Mouse (Mus musculus): ENCODE measurements around the gene Tmod2.

Tmod2 gene

DNA sequence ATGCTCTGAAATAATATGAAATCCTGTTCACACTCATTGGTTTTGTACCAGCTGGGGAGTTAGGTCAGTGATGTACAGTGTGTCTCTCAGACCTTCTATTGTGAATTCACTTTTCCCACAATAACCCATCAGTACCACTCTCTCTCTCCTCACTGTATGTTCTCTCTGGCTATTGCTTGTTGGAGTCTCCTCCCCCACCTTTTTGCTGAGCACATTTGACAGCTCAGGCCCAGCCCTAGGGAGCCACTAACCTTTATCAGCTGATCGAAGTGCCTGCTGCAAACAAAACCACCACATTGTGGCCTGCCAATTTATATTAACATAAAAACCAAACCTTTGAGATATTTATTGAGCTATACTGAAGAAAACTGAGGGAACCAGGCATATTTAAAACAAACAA lies 1.6 kb downstream of the Tmod2 start:
- in situ Hi-C loops (cut with MboI; ENCODE audit: low pct_unique_long_range_greater_than_20kb in 1 of 2, low sequenced_read_pairs in 2 of 2, unreplicated experiment in 1 of 2) = no loop called here

DNA sequence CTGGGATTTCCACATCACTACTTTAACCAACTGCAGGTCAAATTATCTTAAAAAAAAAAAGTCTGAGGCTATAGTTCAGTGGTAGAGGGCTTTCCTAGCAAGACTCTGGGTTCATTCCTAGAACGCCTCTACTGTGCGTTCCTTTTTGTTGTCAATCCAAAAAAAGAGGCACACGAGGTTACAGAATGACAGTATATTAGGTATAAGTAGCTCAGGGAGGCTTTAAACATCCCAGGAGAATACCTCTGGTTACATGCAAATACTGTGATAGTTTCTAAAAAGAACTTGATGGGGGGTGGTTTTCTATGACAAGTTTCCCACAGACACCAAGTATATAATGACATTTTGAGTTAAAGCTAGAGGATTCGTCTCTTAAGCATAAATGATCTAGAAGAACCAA lies 3.6 kb downstream of the Tmod2 start:
- in situ Hi-C loops (cut with MboI; ENCODE audit: low pct_unique_long_range_greater_than_20kb in 1 of 2, low sequenced_read_pairs in 2 of 2, unreplicated experiment in 1 of 2) = no loop called here

DNA sequence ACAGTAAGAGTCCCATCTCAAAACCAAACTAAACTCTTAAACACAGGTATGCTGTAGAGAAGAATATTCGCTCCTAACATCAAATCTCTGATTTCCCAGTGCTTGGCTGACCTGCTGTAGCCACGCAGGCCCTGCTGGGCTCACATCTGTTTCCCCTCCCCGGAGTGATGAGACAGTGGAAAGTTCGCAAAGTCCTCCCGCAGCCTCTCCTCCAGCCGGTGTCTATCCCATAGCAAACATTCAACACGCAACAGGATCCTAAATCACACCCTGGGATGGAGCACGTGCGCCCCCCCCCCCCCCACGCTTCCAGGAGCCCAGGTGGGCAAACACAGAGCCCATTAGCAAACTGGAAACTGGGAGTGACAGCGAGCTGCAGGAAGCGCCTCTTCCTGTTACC lies 9.6 kb downstream of the Tmod2 start:
- in situ Hi-C loops (cut with MboI; ENCODE audit: low pct_unique_long_range_greater_than_20kb in 1 of 2, low sequenced_read_pairs in 2 of 2, unreplicated experiment in 1 of 2) = no loop called here

DNA sequence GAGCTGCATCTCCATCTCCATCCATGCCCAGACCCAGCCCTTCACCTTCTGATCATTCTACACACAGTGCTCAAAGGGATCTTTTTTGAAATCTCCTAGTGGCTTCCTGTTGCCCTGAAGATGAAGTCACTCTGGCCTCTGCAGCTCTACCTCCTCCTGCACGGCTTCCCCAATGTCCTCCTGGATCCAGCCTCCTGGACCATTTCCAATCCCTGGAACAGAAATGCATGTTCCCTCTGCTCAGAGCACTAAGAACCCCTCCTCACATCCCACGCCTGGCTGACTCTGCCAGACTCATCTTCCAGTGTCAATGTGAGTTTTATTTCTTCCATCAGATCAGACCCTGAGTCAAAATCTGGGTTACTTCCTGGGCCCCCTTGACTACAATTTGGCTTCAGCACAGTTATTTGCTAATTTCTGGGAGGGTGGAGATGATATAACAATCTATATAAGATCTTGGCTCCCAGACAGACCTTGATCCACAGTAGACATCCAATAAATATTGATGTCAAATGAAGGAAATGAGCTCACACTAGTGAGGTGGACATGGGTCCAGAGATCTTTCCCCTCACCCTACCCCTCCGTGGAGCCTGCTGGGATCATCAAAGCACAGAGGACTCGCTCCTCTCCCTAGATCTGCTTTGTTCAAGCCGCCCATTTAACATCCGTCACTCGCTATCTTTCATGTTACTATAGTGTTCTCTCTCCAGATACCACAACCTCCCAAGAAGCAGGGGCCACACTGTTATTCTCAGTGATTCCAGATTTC lies 10.8 kb downstream of the Tmod2 start:
- in situ Hi-C loops (cut with MboI; ENCODE audit: low pct_unique_long_range_greater_than_20kb in 1 of 2, low sequenced_read_pairs in 2 of 2, unreplicated experiment in 1 of 2) = no loop called here

DNA sequence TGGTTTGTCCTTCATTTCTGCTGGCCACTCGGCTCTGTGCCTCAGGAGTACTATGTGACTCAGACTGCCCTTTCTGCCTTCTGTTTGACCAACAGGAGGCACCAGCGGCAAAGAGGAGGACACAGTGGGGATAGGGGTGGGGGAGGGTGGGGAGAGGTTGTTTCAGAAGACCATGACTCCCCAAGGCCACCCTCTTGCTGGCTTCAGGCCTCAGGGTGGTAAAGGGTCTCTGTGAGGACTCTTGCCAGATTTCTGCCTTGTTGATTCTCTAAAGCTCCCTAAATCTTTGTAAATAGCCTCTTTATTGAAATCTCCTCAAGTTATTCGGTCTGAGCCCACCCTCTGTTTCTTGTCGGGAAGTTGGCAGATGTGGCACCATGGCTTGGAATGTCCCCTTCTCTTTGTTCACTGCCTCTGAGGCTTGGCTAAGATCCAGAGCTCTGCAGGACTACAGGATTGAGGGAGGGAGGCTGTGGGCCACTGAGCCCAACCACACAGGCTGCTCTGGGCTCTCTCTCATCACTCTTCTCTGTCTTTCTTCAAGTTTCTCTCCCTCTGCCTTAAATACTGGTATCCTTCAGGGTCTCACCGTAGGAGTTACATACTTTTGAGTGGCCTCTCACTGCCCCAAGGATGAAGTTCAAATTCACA lies 11.8 kb downstream of the Tmod2 start:
- in situ Hi-C loops (cut with MboI; ENCODE audit: low pct_unique_long_range_greater_than_20kb in 1 of 2, low sequenced_read_pairs in 2 of 2, unreplicated experiment in 1 of 2) = no loop called here

DNA sequence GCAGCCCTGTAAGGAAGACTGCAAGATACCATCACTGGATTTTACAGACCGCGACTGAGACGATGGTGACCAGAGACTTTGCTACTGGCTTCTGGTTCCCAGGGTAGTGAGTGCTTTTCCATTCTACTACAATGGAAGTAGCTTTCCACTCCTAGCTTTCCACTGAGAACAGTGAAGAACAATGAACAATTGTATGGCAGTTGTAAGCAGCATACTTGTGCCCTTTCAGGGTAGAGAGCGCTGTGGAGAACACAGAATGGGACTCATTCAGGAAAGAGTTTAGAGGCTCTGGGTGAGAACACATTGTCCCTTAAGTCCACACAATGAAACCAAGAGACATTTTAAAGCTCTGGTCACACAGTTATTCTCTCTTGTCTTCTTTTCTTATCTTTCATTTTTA lies 13.5 kb downstream of the Tmod2 start:
- in situ Hi-C loops (cut with MboI; ENCODE audit: low pct_unique_long_range_greater_than_20kb in 1 of 2, low sequenced_read_pairs in 2 of 2, unreplicated experiment in 1 of 2) = no loop called here

DNA sequence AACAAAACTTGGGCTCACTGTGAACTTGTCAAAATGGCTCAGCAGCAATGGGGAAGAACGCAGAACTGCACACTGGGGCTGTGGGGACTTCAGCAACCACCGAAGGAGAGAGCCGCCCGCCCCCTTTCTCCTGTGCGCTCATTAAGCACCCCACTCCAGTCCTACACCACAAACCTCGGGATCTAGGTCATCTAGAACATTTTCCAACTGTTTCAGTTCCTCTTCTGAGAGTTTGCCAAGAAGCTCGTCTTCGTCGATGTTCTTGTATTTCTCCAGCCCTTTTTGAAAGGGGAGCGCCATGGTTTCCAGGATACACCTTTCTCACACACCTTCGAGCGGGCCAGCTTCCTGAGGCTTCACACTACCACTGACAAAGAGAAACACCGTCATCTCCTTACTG lies 14.1 kb downstream of the Tmod2 start:
- in situ Hi-C loops (cut with MboI; ENCODE audit: low pct_unique_long_range_greater_than_20kb in 1 of 2, low sequenced_read_pairs in 2 of 2, unreplicated experiment in 1 of 2) = no loop called here

DNA sequence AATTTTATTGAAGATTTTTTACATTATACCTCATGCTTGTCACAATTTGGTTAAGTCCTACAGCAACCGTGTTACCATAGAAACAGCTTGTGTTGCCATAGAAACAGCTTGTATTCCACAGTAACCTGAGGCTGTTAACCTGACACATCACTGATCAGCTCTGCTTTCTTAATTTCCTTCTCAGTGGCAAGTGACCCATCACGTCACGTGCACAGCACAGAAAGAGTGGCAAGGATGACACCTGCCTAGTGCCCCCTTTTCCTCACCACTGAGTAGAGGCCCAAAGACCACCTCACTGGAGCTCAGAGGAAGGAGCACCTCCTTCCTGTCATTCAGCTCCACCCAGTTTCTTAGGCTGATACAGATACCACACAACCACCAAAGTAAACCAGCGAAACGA lies 17.6 kb downstream of the Tmod2 start:
- in situ Hi-C loops (cut with MboI; ENCODE audit: low pct_unique_long_range_greater_than_20kb in 1 of 2, low sequenced_read_pairs in 2 of 2, unreplicated experiment in 1 of 2) = no loop called here

DNA sequence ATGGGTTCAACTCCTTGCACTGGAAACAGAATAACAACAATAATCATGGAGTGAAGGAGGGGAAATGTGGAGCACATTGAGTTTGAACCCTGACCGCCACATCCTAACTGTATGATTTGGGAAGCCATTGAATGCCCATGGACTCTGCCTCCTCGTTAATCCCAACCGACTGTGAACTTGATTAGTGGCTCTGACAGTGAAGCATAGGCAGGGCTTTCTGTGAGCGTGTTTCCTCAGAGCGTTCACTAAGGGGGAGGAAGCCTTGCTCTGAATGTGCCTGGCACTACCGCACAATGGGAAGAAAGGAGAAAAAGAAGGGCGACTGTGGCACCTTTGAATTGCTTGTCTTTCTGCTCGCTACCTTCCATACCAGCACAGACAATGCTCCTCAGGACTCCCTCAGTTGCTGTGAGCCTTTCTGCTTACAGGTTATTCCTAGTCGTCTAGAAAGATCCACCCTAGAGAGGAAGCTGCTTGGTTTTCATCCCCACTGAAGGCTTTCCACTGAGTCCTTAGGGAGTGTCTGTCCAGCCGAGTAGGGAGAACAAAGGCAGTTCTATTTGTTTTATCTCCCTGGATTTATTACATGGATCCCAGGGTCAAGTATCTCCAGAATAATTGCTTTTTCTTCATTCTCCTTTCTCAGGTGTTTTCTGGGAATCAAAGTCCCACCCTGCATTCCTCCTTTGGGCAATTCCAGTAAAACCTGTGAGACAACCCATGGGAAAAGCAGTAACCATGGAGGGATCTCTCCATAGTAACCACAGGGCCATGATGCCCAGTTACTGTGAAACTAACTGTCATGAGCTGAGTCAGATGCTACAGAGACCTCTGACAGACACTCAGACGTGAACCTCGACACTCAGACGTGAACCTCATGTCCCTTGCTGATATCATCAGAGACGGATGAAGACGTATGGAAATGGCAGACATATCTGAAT lies 21.0 kb downstream of the Tmod2 start:
- in situ Hi-C loops (cut with MboI; ENCODE audit: low pct_unique_long_range_greater_than_20kb in 1 of 2, low sequenced_read_pairs in 2 of 2, unreplicated experiment in 1 of 2) = no loop called here

DNA sequence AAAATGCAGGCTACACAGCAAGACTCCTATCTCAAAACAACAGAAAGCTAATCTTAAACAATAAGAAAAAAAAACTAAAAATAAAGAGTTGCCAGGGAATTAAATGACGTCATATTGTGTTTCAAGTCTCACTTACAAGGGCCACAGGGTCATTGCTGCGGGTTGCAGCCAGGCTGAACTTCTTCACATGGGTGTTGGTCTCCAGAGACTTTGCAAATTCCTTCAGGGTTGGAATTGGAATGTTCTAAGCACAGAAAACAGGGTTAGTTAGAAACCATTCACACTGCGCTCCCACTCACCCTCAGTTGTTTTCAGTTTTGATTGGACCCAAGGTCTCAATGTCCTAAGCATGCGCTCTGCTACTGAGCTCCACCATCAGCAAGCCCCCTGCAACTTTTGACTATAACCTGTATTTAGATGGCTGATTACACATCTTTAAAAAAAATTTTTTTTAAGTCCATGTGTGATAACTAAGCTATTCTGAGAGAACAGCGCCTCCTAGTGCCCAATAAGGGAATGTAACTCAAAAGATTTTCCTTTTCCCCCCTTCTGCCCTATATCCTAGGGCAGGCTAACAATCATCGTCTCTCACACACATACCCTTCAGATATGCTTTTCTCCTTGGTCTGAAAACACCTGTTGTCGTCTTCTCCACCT lies 29.3 kb downstream of the Tmod2 start:
- in situ Hi-C loops (cut with MboI; ENCODE audit: low pct_unique_long_range_greater_than_20kb in 1 of 2, low sequenced_read_pairs in 2 of 2, unreplicated experiment in 1 of 2) = no loop called here

DNA sequence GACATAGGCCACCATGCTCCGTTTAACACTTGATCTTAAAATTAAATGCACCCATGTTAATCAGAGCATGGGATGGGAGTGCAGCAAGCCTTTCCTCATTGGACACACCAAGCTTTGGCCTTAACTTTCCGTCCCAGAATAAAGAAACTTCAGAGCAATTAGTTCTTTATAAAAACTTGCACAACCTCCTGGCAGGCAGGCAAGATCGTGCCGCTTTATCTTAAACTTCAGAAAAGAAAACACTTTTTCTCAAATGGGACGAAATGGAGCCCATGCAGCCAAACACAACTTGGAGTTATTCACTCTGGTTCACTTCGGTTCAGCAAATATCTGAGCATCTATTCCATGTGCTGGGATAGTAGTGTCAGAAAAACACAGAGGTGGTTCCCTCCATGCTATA lies 31.8 kb downstream of the Tmod2 start:
- in situ Hi-C loops (cut with MboI; ENCODE audit: low pct_unique_long_range_greater_than_20kb in 1 of 2, low sequenced_read_pairs in 2 of 2, unreplicated experiment in 1 of 2) = no loop called here

DNA sequence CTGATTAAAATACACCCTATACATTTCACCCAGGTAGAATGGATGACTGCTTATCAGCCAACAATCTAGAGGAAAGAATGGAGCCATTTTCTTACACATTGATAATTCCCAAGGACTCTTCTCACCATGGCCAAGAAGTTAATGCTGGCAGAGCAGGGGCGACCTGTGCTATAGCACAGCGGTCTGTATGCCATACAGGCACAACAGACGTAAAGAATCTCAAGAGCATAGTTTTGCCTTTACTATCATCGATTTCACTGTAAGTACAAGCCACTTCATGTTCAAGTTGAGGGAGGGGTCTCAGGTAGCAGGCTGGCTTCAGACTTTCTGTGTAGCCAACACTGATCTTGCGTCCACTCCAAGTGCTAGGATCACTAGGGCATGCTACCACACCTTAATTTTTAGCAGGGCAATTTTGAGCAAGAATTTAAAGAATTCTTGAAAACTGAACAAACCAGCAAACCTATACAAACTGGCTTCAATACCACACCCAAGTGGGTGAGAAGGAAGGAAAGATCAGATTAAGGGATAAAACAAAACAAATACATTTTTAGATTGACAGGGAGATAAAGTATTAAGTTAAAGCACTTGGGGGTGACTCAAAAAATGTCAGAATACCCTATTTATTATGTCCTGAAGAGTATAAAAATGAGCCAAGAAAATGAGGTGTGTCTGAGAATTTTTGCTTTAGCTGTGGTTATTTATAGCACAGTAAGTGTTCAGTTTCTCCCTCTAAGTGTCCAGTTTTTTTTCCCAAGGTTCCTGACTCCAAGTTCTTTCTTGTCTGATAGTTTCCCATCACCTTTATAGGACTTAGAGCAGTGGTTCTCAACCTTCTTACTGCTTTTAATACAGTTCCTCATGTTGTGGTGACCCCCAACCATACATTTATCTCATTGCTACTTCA lies 39.8 kb downstream of the Tmod2 start:
- in situ Hi-C loops (cut with MboI; ENCODE audit: low pct_unique_long_range_greater_than_20kb in 1 of 2, low sequenced_read_pairs in 2 of 2, unreplicated experiment in 1 of 2) = no loop called here

DNA sequence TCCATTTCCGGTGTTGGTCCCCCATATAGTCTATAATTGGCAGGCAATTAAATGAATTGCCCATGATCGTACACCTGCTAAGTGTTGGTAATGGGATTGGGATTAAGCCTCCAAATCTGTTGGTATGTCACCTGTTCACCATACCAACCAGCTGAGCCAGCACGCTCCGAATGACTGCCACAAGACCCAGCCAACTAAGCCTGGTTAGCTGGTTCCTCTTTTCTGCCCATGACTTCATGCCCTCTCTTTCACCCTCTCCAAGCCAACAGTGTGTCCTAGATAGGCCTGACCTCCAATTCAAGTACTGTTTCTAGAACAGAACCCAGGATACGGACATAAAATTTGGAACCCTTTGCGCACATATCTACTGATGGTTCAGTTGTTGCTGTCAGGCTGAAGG lies 42.7 kb downstream of the Tmod2 start:
- in situ Hi-C loops (cut with MboI; ENCODE audit: low pct_unique_long_range_greater_than_20kb in 1 of 2, low sequenced_read_pairs in 2 of 2, unreplicated experiment in 1 of 2) = no loop called here

DNA sequence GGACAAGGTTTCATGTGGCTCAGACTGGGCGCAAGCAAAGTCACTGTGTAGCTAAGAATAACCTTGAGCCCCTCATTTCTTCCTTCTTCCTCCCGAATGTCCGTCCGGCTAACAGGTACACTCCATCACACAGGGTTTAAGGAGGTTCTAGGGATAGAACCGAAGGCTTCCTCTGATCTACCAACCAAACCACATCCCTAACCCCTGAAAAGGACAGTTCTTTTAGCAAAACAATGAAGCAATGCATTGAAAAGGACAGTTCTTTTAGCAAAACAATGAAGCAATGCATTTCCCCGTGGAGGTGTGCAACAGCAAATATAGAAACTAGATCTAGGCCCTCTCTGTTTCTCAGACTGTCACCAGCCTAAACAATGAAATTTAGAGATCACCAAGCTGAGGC lies 46.2 kb downstream of the Tmod2 start:
- in situ Hi-C loops (cut with MboI; ENCODE audit: low pct_unique_long_range_greater_than_20kb in 1 of 2, low sequenced_read_pairs in 2 of 2, unreplicated experiment in 1 of 2) = no loop called here

DNA sequence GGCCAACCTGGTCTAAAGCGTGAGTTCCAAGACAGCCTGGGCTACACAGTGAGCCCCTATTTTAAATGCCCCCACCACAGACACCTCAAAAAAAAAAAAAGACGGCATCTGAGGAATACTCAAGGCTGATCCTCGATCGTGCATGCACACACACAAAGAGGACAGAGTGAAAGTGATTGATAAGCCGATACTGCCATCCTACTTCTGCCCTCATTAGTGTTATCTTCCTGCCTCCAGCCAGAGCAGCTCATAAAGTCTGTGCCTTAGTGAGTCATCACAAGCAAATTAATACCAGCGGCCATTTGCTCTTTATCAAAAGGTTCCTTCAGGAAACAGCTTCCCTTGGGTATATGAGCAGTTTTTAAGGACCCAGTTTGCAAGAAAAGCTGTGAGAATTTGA lies 47.5 kb downstream of the Tmod2 start:
- in situ Hi-C loops (cut with MboI; ENCODE audit: low pct_unique_long_range_greater_than_20kb in 1 of 2, low sequenced_read_pairs in 2 of 2, unreplicated experiment in 1 of 2) = no loop called here

DNA sequence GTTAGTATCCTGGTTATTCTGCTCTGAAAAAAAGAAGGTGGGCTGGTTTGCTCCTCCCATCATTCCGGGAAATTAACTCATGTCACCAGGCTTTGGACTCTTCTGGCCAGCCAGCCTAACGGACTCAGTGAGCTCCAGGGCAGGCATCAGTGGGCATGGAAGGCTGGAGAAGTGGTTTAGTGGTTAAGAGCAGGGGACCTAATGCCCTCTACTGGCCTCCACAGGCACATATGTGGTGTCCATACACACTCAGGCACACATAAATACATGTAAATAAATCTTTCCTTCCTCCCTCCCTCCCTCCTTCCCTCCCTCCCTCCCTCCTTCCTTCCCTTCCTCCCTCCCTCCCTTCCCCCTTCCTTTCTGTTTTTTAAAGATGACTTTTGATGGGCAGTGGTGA lies 47.9 kb downstream of the Tmod2 start:
- in situ Hi-C loops (cut with MboI; ENCODE audit: low pct_unique_long_range_greater_than_20kb in 1 of 2, low sequenced_read_pairs in 2 of 2, unreplicated experiment in 1 of 2) = no loop called here

DNA sequence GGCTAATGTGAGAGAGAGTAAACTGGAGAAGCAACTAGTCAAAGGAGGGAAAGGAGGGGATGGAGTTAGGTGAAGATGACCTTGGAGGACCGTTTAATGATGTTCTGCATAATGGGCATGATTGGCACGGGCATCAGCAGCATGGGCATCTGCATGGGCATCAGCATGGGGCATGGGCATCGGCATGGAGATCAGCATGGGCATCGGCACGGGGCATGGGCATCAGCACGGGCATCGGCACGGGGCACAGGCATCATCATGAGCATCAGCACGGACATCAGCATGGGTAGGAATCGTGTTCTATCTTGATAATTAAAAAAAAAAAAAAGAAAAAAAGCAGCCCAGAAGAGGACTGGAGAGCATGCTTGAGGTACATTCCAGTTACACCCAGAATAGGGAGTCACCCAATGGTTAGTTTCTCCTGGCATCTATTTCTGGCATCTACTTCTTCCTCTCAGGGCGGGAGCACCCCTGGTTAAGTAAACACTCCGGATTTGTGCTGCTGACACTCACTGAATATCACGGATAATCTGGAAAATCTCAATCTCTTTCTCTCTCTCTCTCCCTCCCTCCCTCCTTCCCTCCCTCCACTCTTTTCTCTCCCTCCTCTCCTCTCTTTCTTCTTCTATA lies 50.0 kb downstream of the Tmod2 start:
- in situ Hi-C loops (cut with MboI; ENCODE audit: low pct_unique_long_range_greater_than_20kb in 1 of 2, low sequenced_read_pairs in 2 of 2, unreplicated experiment in 1 of 2) = no loop called here

DNA sequence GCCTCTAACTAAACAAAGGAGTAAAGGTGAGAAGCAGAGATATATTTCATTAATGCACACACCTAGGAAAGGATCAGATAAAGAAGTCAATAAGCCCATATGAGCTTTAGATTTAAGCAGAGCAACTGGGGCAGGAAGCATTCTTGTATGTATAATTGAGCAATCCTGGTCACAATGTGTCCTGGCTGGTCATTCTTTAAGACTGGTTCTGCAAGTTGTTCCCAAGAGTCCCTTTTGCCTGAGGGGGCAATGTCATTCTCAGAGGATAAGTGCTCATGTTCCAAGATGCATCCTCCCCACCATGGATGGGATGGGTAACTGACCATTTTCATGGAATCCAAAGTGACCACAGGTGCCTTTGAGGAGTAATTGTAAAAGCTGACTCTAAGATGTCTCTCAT lies 50.8 kb downstream of the Tmod2 start:
- in situ Hi-C loops (cut with MboI; ENCODE audit: low pct_unique_long_range_greater_than_20kb in 1 of 2, low sequenced_read_pairs in 2 of 2, unreplicated experiment in 1 of 2) = no loop called here

Data from mouse embryonic stem cell (cell line).